Mouse (Mus musculus) bone marrow, adult 2 months (tissue): ENCODE measurements around the gene Marveld1.

ENCODE experiments used
- CTCF ChIP-seq: fragments of 200-500 bp; IDR thresholded peaks from 2 replicates; pipeline ENCODE4 v1.5.1; 2011; ENCODE audit warnings: low read length, control low read depth; ENCODE audit not compliant: control insufficient read depth, insufficient read depth
- POLR2A ChIP-seq: fragments of 200-500 bp; IDR thresholded peaks from 2 replicates; pipeline ENCODE4 v1.6.1; 2011; ENCODE audit warnings: low read depth, mild to moderate bottlenecking, control low read depth, low read length, borderline replicate concordance; ENCODE audit not compliant: control insufficient read depth

GRCm38 (mm10) chr19:42189735-42190134 lies 42.5 kb downstream of the Marveld1 start:
- TF ChIP-seq CTCF (no peak), POLR2A (no peak)
